In the genomic region with DNA sequence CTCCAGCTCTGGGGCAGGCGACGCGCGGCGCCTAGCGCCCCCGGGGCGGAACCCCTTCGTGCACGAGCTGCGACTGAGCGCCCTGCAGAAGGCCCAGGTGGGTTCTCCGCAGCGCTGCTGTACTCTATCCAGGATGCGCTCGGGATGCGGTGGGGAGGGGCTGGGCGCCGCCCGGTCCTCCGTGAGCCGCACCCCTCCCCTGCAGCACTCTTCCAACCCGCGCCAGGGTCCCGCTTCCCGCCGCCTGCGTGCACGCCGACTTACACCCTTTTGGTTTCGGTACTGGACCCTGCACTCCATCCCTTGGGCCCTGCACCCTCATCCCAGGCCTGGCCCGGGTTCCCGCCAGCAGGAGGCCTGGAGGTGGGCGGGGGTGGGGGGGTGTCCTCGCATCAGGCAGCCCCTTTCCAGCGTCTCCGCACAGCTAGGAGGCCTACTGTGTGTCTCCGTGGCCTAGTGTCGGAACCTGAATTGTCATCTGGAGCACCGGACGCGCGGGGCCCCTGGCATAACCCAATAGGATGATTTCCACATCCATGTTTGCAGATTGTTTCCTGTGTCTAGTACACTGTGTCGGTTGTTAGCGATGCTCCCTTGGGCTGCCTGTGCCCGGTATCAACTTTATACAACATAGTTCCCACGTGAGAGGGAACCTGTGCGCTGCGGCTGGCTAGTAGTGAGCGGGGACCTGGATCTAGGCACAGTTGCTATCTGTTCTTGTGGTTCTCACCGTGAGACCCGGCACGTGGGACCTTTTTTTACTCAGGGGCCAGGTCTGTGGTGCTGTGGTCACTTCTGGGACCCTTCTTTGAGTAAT, we compare ENCODE assay signal across 8 mouse cellular contexts. TPM values are rescaled to one million over a fixed set of nuclear protein-coding genes. Genes with fewer than 3 reads are reported as not detected.
DNase-seq lines count a peak whose midpoint lies in the region; ATAC-seq and TF ChIP-seq lines count a peak whose summit lies in the region.

No protein-coding gene starts in this region.

- no peak for TF ChIP-seq EP300 in lung, postnatal 0 days (IDR thresholded peaks at IDR 0.05)

- no peaks in the 10 kb centered on the region for H3K36me3 ChIP-seq in spleen, adult 2 months (ENCODE audit: control insufficient read depth, insufficient read depth, low read length)
- H3K36me3 ChIP-seq in lung, postnatal 0 days (ENCODE audit: insufficient read depth, low read length): no peaks in the 10 kb centered on the region

- H3K4me1 ChIP-seq in spleen, adult 2 months (ENCODE audit: control insufficient read depth, insufficient read depth, insufficient read length): peaks cover 26% of the 10 kb centered on the region; the same call in 1 of the 2 replicates
- H3K4me1 ChIP-seq in lung, postnatal 0 days (ENCODE audit: insufficient read depth, low read depth, low read length): peaks cover 15% of the 10 kb centered on the region; the same call in 1 of the 2 replicates

- no peaks in the 10 kb centered on the region for H3K27me3 ChIP-seq in spleen, adult 2 months (ENCODE audit: control insufficient read depth, insufficient read depth, low read length)
- H3K27me3 ChIP-seq in lung, postnatal 0 days (replicated peaks; ENCODE audit: insufficient read depth, low read length): no peaks in the 10 kb centered on the region

- H3K9ac ChIP-seq in lung, postnatal 0 days (replicated peaks; ENCODE audit: low read depth): peak overlapping the region; percentile 69

- no peaks in the 10 kb centered on the region for H3K9me3 ChIP-seq in lung, postnatal 0 days (ENCODE audit: low read length)

- peak; percentile 63 for ATAC-seq in lung, postnatal 0 days

- peak in 1 of 2 experiments; percentile 43 for DNase-seq in spleen, adult 2 months (ENCODE audit: low read depth in 1 of 2, low spot score in 2 of 2)
- no peak for DNase-seq in spleen, adult 12 weeks (ENCODE audit: low spot score)
- peak; percentile 78 for DNase-seq in cerebellum, adult 9-11 months
- peak; percentile 33 to 50 for DNase-seq in gastrocnemius, postnatal 4 days (ENCODE audit: low spot score in 2 of 2)
- DNase-seq in kidney, adult 9 months: peak; percentile 23
- DNase-seq in lung, postnatal 0 days (ENCODE audit: low spot score): peak; percentile 44
- peak; percentile 47 for DNase-seq in ovary, postnatal 36 days (ENCODE audit: low spot score)
- no peak for DNase-seq in frontal cortex, postnatal 25 days (ENCODE audit: low spot score in 2 of 2)

- peak overlapping the region; percentile 86 for H3K4me2 ChIP-seq in lung, postnatal 0 days (replicated peaks; ENCODE audit: low read depth, low read length)

- H3K27ac ChIP-seq in spleen, adult 2 months (ENCODE audit: insufficient read depth, low read length): peak overlapping the region; percentile 76
- H3K27ac ChIP-seq in lung, postnatal 0 days (ENCODE audit: low read length): peak overlapping the region; percentile 89

- H3K4me3 ChIP-seq in spleen, adult 2 months (ENCODE audit: extremely low read depth, insufficient read depth, insufficient read length): peak overlapping the region; percentile 75
- H3K4me3 ChIP-seq in lung, postnatal 0 days (ENCODE audit: low read depth, low read length): peak overlapping the region; percentile 93

- no peak for TF ChIP-seq CTCF in spleen, adult 2 months (IDR thresholded peaks at IDR 0.05; ENCODE audit: extremely low read depth, insufficient read depth, insufficient read length, insufficient replicate concordance)
- 0 out of 2 replicates have a peak, but pooled peaks have one; percentile 18 for TF ChIP-seq CTCF in lung, postnatal 0 days (IDR thresholded peaks at IDR 0.05)

- no peak for TF ChIP-seq POLR2A in spleen, adult 2 months (IDR thresholded peaks at IDR 0.05; ENCODE audit: low read depth, low read length)

- under 1% methylated on average over 48 of the region's 53 CpGs for WGBS in spleen, adult 2 months
- WGBS in lung, postnatal 0 days: under 1% methylated on average over 50 of the region's 53 CpGs

RNA-seq across cellular contexts. Expression of a gene that starts 0.6 kb away (rescaled TPM):
- polyA plus RNA-seq in spleen, adult 2 months (2012; rRNA removed): 64.9 and 81.3 TPM in 2 replicates
- total RNA-seq in gastrocnemius, postnatal 4 days (2021): 10 to 100 TPM; 17.8 to 19.0 TPM
- 368 and 414 TPM in 2 replicates for polyA plus RNA-seq in lung, postnatal 0 days (2015; fragmentation: Nextera tagmentation; extraction: Ambion mirVana)

Comparison
In these comparisons a context has a peak if more than half of its experiments do, and no peak if none do; other contexts are left out.
1. DNase-seq: peak in cerebellum, adult 9-11 months (single experiment), gastrocnemius, postnatal 4 days (2 of 2), kidney, adult 9 months (single experiment), lung, postnatal 0 days (single experiment) and ovary, postnatal 36 days (single experiment); none in spleen, adult 12 weeks (single experiment) and frontal cortex, postnatal 25 days (0 of 2).